Mouse (Mus musculus) liver, embryonic 16.5 days (tissue): ENCODE data around the gene Cd27. TPM values are rescaled to one million over a fixed set of nuclear protein-coding genes. Genes with fewer than 3 reads are reported as not detected.

Experiments
- ATAC-seq: fragments of 200-750 bp; cut with Nextera tagmentation; 2 replicates; pipeline ENCODE4 v1.8.0; 2017; ENCODE audit warnings: low read depth, mild to moderate bottlenecking, moderate number of reproducible peaks, moderate library complexity
- H3K27ac ChIP-seq: fragments of 300-500 bp; sonication (generic); 2 replicates; pipeline ENCODE4 v1.5.1; 2014; ENCODE audit warnings: mild to moderate bottlenecking, low read length
- H3K27me3 ChIP-seq: fragments of 300-500 bp; sonication (generic); 2 replicates; pipeline ENCODE4 v1.6.1; 2014; ENCODE audit warnings: low read depth, low read length, mixed read lengths; ENCODE audit not compliant: control insufficient read depth, insufficient read depth
- H3K36me3 ChIP-seq: fragments of 300-500 bp; sonication (generic); 2 replicates; pipeline ENCODE4 v1.6.1; 2014; ENCODE audit warnings: mild to moderate bottlenecking; ENCODE audit not compliant: control insufficient read depth, insufficient read depth
- H3K4me1 ChIP-seq: fragments of 300-500 bp; sonication (generic); 2 replicates; pipeline ENCODE4 v1.6.1; 2014; ENCODE audit warnings: low read depth, low read length, mixed read lengths; ENCODE audit not compliant: control insufficient read depth
- H3K4me2 ChIP-seq: fragments of 300-500 bp; sonication (generic); 2 replicates; pipeline ENCODE4 v1.6.1; 2014; ENCODE audit warnings: low read depth, low read length, mixed read lengths
- H3K4me3 ChIP-seq: fragments of 300-500 bp; sonication (generic); 2 replicates; pipeline ENCODE4 v1.5.1; 2014; ENCODE audit warnings: low read depth, mild to moderate bottlenecking, low read length
- H3K9ac ChIP-seq: fragments of 300-500 bp; sonication (generic); 2 replicates; pipeline ENCODE4 v1.6.1; 2014; ENCODE audit warnings: low read depth, low read length
- H3K9me3 ChIP-seq: fragments of 300-500 bp; sonication (generic); replicated peaks from 2 replicates; pipeline ENCODE4 v1.6.1; 2016; ENCODE audit warnings: low read length; ENCODE audit not compliant: control insufficient read depth
- WGBS: fragments of 180-500 bp; shearing (Covaris S2); extraction: QIAGEN DNeasy Blood & Tissue Kit; methylation state at CpG from one replicate; pipeline ENCODE4 v1.1.7; 2014; ENCODE audit not compliant: insufficient replicate concordance; 5-methylcytosine and 5-hydroxymethylcytosine counted together
- polyA plus RNA-seq: library from polyadenylated mRNA; unstranded; fragments of >200 nt; fragmentation: Nextera tagmentation; extraction: Ambion mirVana; gene quantifications from 2 replicates; pipeline ENCODE4 v1.2.1, GENCODE M21; 2015

The Cd27 gene
- polyA plus RNA-seq, 1 experiment from 2014 or later = 1.5 TPM

DNA sequence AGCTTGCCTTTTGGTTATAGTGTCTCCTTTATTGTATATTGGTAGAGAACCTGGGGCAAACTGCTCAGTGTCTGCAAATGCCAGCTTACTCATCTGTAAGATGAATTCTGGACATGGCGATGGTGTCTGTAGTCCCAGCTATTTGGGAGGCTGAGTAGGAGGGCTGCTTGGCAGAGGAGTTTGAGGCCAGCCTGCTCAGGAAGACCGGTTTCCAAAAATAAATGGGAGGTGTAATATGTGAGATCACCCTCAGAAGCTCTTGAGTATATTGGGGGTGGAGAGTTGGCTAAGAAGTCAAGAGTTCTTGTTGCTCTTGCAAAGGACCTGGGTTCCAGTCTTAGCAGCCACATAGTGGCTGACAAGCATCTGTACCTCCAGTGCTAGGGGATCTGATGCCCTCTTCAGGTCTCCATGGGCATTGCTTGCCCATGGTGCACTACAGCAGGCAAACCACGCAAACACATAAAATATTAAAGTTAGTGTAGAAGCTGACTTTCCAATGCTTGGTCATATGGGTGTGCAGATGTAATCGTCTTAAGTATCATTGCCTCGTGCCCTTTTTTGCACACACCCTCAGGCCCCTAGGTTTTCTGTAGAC is 11.2 kb downstream of the Cd27 start:
- WGBS = 69% methylated on average over 5 of the region's 5 CpGs
- H3K36me3 ChIP-seq = 0 out of 2 replicates have a peak, but pooled peaks cover 2% of the 10 kb centered on the region
- H3K9me3 ChIP-seq = no peaks in the 10 kb centered on the region
- ATAC-seq = no peak
- no peak overlapping the region for H3K4me3 ChIP-seq
- no peak overlapping the region for H3K9ac ChIP-seq
- peaks cover 2% of the 10 kb centered on the region for H3K4me1 ChIP-seq
- no peak overlapping the region for H3K27ac ChIP-seq
- H3K4me2 ChIP-seq = no peak overlapping the region
- no peaks in the 10 kb centered on the region for H3K27me3 ChIP-seq

DNA sequence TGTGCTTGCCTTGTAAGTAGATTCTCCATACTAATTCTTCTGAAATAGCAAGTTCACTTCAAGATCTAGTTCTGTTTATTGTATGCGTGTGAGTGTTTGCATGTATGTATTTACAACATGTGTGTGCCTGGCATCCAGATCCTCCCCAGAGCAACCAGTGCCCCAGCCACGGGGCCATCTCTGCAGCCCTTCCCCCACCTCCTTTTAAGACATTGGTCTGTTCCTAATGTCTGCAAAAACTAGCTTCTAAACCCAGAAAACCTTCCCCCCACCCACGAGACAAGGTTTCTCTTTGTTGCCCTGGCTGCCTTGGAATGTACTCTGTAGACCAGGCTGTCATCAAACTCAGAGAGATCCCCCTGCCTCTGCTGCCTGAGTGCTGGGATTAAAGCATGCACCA is 14.2 kb downstream of the Cd27 start:
- 59% methylated on average over 3 of the region's 3 CpGs for WGBS
- H3K27me3 ChIP-seq = no peaks in the 10 kb centered on the region
- H3K4me3 ChIP-seq = no peak overlapping the region
- 0 out of 2 replicates have a peak, but pooled peaks cover 2% of the 10 kb centered on the region for H3K36me3 ChIP-seq
- H3K27ac ChIP-seq = no peak overlapping the region
- no peaks in the 10 kb centered on the region for H3K4me1 ChIP-seq
- H3K9me3 ChIP-seq = no peaks in the 10 kb centered on the region
- no peak overlapping the region for H3K9ac ChIP-seq
- ATAC-seq = no peak
- no peak overlapping the region for H3K4me2 ChIP-seq

DNA sequence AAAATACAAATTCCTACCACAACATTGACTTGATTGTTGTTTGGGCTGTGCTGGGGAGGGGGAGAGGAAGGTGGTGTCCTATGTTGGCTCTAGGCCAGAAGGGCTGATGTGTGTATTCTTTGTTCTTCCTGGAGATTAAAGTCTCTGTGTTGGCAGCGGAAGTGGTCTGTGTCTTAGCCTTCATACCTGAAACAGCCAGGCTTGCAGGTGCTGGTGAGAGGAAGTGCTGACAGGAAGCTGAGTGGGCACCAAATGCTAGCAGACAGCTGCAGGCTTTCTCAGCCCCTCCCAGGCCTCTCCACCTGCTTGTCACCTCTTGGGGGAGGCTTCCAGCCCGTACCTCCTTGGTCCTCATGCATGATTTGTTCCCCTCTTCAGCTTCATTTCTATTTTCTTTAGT is 14.7 kb downstream of the Cd27 start:
- no peak for ATAC-seq
- Histone ChIP-seq H3K9ac (no peak overlapping the region), H3K9me3 (no peaks in the 10 kb centered on the region), H3K4me2 (no peak overlapping the region), H3K36me3 (0 out of 2 replicates have a peak, but pooled peaks cover 2% of the 10 kb centered on the region), H3K27me3 (no peaks in the 10 kb centered on the region), H3K4me1 (no peaks in the 10 kb centered on the region), H3K27ac (no peak overlapping the region), H3K4me3 (no peak overlapping the region)
- WGBS = 38% methylated on average over 2 of the region's 2 CpGs

DNA sequence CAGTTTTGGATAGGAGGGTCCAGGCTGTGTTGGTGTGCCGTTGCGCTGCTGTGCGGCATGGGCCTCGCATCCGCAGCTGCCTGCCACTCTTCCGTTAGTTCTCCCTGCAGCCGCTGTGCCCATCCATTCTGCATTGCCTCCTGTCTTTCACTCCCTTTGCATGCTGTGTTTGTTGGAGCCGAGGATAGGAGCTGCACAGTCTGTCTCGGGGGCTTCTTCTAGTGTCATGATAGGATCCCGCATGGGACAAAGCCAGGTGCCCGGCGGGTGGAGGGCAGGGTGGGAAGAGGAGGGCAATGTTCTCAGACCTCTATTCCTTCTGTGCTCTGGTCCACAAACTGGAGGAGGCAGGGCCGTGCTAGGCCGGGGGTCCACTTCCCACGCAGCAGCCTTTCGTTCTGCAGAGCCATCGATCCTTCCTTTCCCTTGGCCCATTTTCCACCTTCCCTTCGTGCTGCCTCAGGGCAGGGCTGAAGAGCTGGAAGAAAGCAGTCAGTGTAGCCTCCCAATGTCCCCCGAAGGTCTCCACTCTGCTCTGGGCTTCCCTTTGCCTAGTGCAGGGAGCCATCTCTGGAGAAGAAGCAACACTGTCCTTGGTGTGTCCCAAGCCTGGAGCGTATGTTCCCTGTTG is 15.6 kb downstream of the Cd27 start:
- no peak for ATAC-seq
- Histone ChIP-seq H3K4me2 (no peak overlapping the region), H3K27ac (no peak overlapping the region), H3K9ac (no peak overlapping the region), H3K9me3 (no peaks in the 10 kb centered on the region), H3K36me3 (no peaks in the 10 kb centered on the region), H3K4me3 (no peak overlapping the region), H3K27me3 (no peaks in the 10 kb centered on the region), H3K4me1 (peaks cover 6% of the 10 kb centered on the region)
- WGBS = 86% methylated on average over 20 of the region's 20 CpGs

DNA sequence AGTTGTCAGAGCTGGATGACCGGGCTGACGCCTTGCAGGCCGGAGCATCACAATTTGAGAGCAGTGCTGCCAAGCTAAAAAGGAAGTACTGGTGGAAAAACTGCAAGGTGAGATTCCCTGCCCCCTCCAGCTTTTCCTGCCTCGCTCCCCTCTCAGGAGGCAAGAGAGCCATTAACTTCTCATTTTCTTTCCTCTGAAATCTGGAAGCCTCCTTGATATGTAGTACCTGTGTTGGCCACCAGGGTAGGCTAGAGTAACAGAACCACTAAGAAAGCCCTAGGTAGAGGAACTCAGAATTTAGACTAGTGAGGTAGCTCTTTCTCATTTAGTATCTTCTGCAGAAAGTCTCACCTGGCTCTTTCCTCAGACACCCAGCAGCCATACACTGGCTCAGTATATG is 17.8 kb downstream of the Cd27 start:
- Histone ChIP-seq H3K4me3 (no peak overlapping the region), H3K4me1 (peaks cover 10% of the 10 kb centered on the region), H3K9ac (no peak overlapping the region), H3K27ac (no peak overlapping the region), H3K36me3 (no peaks in the 10 kb centered on the region), H3K27me3 (no peaks in the 10 kb centered on the region), H3K9me3 (no peaks in the 10 kb centered on the region), H3K4me2 (no peak overlapping the region)
- no peak for ATAC-seq
- WGBS = 55% methylated on average over 4 of the region's 4 CpGs

DNA sequence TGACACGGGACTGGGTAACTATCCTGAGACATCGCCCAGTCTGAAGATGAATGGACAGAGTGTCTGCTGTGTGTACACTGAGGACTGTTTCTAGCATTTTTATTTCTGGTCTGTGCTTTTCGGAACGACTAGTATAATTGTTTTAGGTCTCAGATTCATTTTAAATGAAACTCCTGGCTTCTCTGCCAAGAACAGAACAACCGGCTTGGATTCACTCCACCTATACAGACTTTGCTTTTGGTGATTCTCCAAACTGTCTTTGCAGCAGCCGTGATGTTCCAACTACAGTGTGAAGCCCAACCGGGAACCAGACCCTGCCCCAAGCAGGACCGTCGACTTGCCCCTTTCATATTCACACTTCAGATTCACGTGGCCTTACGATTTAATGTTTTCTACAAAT is 18.9 kb downstream of the Cd27 start:
- Histone ChIP-seq H3K4me1 (peaks cover 10% of the 10 kb centered on the region), H3K27me3 (peaks cover 8% of the 10 kb centered on the region), H3K27ac (no peak overlapping the region), H3K4me2 (no peak overlapping the region), H3K9me3 (no peaks in the 10 kb centered on the region), H3K4me3 (no peak overlapping the region), H3K9ac (no peak overlapping the region), H3K36me3 (no peaks in the 10 kb centered on the region)
- WGBS = 74% methylated on average over 11 of the region's 11 CpGs
- no peak for ATAC-seq

DNA sequence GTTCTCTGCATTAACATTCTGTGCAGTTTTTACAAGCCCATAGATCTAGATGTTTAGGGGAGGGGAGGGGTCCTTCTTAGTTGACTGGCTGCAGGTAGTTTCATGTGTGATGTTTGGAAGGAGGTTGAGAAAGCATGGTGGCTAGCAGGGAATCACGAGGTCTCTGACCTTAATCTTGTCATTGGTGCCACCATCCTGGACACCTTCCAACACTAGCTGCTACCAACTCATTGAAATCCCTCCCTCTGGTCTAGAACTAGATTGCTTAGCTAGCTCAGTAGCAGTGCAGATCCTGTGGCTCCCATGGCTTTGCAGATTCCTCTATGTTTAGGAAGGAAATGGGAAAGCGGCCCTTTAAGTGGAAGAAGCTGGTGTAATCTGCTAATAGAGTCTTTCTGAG is 19.9 kb downstream of the Cd27 start:
- Histone ChIP-seq H3K27ac (no peak overlapping the region), H3K9ac (no peak overlapping the region), H3K4me1 (peaks cover 10% of the 10 kb centered on the region), H3K4me3 (no peak overlapping the region), H3K9me3 (no peaks in the 10 kb centered on the region), H3K4me2 (no peak overlapping the region), H3K27me3 (peaks cover 8% of the 10 kb centered on the region), H3K36me3 (no peaks in the 10 kb centered on the region)
- no peak for ATAC-seq
- 65% methylated on average over 2 of the region's 2 CpGs for WGBS

DNA sequence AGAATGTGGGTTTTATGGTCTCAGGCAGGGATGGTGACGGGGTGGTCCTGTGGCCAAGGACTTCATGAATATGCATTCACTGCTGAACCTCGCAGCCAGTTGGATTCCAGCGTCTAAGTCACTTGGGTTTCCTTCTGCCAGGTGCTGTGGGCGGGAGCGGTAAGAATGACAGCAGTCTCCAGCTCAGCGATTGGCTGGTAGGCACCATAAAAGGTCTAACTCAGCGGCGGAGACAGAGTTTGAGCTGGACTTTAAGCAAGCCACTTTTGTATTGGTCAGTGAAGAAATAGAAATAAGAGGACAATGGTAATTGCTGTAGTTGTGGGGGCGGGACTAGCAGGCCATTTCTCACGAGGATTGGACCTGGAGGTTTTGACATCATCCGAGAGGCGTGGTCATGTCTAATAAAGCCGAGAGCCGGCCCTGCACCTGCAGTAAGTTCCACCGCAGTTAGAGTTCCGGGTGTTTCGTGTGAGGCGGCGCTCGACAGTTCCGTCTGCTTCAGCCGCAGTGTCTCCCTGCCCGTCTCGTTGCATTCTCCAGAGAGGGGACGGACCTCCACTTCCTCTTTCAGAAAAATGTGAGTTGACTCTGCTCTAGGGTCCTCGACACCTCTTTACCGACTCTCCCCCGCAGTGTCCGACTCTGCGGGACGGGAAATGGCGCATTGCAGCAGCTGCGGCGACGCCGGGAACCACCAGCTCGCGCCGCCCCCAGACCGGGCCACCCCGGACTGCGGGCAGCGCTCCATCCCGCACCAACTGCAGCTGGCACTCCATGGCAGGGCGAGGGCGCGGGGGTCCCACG is 21.5 kb downstream of the Cd27 start, which contains the start of gene Vamp1:
TSS of gene Vamp1 (plus strand) at position 404 of the 807 bp plus-strand sequence.
- Histone ChIP-seq H3K27me3 (peaks cover 10% of the 10 kb centered on the region), H3K4me2 (peak within 1 kb of the TSS; percentile 98), H3K4me1 (peaks cover 10% of the 10 kb centered on the region), H3K9me3 (no peaks in the 10 kb centered on the region), H3K9ac (peak within 1 kb of the TSS; percentile 82), H3K4me3 (peak within 1 kb of the TSS; percentile 83), H3K36me3 (no peaks in the 10 kb centered on the region), H3K27ac (peak within 1 kb of the TSS; percentile 80)
- WGBS = under 1% methylated on average over 48 of the region's 48 CpGs
- ATAC-seq = peak; percentile 94

DNA sequence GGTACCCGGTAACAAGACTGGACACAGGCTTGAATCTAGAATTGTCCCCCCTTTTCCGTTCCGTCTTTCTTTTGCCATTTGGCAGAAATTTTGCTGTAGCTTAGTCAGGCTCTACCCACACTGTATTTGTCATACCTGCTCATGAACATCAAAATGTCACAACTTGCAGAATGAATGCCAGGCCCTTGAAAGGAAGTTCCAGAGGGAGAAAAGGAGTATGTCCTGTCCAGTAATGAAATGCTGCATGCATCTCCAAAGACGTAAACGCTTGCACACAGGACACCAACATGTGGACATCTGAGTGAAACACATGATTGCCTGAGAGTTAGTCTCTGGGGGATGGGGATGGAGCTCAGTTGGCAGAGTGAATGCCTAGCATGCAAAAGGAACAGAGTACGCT is 23.1 kb downstream of the Cd27 start:
- Histone ChIP-seq H3K36me3 (no peaks in the 10 kb centered on the region), H3K4me3 (no peak overlapping the region), H3K4me2 (no peak overlapping the region), H3K27me3 (peaks cover 10% of the 10 kb centered on the region), H3K9ac (no peak overlapping the region), H3K9me3 (no peaks in the 10 kb centered on the region), H3K4me1 (peaks cover 10% of the 10 kb centered on the region), H3K27ac (no peak overlapping the region)
- 71% methylated on average over 6 of the region's 6 CpGs for WGBS
- ATAC-seq = no peak
